Mouse (Mus musculus) layer of hippocampus, adult 11-12 months (tissue): ENCODE data around the gene Specc1l.
"Not testable (repeated sequence)": the region's sequence is repeated elsewhere in the genome, so short reads cannot be mapped to it uniquely, and the experiment has no call there.

ENCODE experiments used
- DNase-seq: peaks from one replicate; pipeline ENCODE4 v3.0.0; 2022; ENCODE audit warnings: low spot score

Specc1l gene

DNA sequence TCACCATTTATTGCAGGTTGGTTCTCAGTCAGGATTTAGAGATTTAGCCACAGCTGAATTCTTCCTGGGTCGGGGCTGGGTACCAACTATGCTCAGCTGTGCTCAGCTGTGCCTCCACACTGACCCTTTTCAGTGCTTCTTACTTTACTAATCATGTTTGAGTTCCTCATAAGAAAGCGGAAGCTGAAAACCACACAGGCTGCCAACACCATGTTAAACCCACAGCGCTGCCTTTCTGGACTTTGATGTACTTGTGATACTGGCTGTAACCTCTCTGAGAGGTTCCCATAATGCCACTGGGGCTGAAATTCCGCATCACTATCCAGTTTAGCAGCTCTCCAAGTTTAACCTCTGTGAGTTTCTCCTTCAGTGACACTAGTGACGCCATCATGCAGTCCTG lies 70.8 kb downstream of the Specc1l start:
- no peak for DNase-seq

DNA sequence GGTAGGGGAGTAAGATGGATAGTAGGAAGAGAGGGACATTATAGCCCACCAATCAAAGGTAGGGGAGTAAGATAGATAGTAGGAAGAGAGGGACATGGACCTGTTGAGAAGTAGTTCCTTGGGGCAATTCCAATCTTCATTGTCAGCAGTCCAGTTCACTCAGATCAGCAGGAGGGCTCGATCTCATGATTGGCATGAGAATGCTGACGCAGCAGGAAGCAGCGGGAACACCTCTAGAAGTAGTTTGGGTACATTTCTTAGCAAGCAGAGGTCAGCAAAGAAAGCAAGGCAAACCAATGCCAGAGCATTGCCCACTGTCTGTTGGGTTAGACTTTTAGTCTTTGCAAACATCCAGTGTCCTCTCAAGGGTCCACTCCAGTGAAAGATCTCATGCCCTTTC lies 71.9 kb downstream of the Specc1l start:
- DNase-seq, result no peak

GRCm38 (mm10) chr10:75288579-75288978 lies 76.7 kb downstream of the Specc1l start:
- DNase-seq, result no peak

- DNase-seq, result no peak
Measured at GRCm38 (mm10) chr10:75289392-75289791, 77.5 kb downstream of the Specc1l start.

DNA sequence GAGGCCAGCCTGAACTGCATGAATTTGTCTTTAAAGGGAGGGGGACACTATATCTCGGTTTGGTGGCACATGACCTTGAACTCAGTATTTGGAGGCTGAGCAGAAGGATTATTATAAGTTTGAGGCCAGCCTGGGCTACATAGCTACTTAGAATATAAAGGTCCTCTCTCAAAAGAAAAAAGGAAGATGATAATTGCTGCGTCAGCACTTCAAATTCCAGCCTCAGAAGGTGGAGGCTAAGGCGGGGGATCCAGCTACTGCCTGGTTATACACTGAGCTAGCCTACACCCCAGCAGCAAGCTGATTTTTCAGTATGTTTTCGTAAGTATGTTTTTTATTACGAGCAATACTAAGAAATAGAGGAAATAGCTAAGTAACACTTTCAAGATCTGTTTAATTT lies 78.8 kb downstream of the Specc1l start:
- DNase-seq, result no peak

- DNase-seq, result no peak
Measured at GRCm38 (mm10) chr10:75291338-75291737, 79.5 kb downstream of the Specc1l start.

DNA sequence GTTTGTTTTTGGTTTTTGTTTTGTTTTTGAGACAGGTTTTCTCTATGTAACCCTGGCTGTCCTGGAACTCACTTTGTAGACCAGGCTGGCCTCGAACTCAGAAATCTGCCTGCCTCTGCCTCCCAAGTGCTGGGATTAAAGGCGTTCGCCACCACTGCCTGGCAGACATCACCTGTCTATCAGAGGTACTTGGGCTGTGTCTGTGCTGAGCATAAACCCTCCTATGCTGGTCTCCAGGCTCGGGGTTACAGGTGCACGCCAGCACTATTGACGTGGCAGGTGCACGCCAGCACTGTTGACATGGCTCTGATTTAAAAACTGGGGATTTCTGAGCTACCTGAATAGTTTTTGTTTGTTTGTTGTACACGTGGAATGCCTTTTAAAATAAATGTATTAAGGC lies 80.3 kb downstream of the Specc1l start:
- not testable (repeated sequence) for DNase-seq

- no peak for DNase-seq
Measured at GRCm38 (mm10) chr10:75293288-75293687, 81.4 kb downstream of the Specc1l start.

DNA sequence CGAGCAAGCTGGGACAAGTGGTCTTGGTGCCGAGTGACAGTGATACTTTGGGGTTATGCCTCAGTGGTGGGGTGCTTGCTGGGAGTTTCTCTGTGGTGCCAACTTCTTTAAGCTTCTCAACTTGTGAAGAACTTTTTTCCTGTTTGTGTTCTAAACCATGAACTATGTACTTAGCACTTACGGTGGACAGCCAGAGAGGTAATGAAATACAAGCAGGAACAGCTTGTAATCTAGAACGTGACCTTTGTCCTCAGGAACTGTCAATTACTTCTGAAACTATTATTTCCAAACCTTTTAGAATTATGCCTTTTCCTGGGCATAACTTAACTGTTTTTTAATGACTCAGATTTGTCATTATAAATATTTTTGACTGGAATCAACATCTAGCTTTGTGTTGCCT lies 82.5 kb downstream of the Specc1l start:
- DNase-seq, result no peak

DNA sequence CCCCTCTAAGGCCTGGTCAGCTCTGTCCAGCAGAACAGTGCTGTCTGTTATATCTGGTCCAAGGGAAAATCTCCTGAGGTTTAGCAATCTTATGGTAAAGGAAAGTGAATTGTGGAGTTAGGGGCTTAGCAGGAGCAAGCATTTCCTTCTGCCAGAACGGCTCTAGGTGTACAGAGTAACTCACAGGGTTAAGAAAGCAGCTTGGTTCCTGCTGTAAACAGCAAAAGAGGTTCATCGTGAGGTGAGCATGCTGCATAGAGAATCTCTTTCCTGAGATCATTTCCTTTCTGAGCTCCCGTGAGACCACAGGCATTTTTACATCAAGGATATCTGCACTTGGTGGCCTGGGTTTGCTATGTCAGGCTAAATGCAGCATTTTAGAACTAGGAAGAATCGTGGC lies 83.1 kb downstream of the Specc1l start:
- DNase-seq, result no peak

- no peak for DNase-seq
Measured at GRCm38 (mm10) chr10:75298608-75299007, 86.7 kb downstream of the Specc1l start.

- peak; percentile 30 for DNase-seq
Measured at GRCm38 (mm10) chr10:75299785-75300418, 88.0 kb downstream of the Specc1l start.

- no peak for DNase-seq
Measured at GRCm38 (mm10) chr10:75301195-75301806, 89.4 kb downstream of the Specc1l start.

DNA sequence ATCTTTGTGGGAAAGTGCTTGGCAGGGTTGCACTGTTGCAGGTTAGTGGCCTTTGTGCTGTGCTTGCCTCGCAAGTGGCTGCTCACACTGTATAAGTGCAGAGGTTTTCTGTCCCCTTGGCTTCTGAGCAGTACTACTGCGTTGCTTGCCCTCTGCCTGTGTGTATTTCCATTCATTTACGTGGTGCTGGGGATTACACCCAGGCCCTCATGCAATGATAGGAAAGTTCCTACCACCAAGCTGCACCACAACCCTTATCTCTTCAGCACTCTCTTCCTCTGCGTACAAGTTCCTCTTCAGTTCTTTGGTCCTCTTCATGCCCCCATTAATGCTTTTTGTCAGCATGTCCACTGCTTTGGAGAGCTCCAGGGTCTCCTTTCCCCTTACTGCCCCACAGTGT lies 90.1 kb downstream of the Specc1l start:
- DNase-seq, result no peak

DNA sequence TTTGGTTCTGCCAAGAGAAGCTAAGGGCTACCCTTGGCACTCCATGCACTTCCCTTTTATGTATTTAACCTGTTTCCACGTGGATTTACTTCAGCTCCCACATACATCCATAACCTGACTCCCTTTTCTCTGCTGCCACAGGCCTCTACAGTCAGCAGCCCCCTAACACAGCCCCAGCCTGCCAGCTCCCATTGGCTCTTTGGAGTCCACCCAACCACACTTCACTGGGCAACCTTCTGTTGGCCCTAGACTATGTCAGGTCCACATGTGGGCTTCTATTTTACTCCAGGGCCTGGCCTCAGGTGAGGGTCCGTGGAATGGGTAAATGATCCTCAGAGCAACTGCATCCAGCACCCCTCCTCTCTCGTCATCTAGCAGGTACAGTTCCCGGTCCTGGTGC lies 90.7 kb downstream of the Specc1l start:
- DNase-seq, result no peak

DNA sequence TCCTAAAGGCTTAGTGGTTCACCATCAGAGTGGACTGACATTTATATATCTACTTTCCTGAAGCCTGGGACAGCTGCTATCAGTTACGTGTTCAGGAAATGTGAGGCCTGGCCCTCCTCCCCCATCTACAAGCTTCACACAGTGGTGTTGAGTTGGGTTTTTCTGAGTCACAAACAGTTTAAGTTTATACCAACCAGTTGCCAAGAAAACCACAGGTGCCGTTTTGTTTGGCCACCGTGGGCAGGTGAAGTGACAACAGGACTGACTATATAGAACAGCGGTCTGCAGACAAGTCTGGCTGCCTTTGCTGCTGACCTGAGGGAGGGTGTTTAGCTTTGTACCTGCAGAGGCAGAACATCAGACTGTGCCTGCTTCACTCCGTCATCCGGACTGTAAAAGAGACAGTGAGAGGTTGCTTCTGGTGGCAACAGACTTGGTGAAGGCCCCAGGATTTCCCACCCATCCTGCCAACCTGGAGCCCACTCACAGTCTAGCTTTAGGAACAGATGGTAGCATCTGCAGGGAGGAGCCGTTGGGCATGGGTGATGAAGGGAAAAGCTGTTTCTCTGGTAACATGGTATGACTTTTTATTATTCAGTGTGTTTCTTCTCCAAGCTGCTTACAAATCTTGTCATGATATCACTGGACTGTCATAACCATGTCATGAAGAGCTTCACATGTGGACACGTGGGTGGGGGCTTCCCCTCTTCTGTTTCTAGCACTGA lies 91.6 kb downstream of the Specc1l start:
- peak; percentile 77 for DNase-seq

- no peak for DNase-seq
Measured at GRCm38 (mm10) chr10:75304049-75304405, 92.2 kb downstream of the Specc1l start.

GRCm38 (mm10) chr10:75304413-75304812 lies 92.5 kb downstream of the Specc1l start:
- no peak for DNase-seq

DNA sequence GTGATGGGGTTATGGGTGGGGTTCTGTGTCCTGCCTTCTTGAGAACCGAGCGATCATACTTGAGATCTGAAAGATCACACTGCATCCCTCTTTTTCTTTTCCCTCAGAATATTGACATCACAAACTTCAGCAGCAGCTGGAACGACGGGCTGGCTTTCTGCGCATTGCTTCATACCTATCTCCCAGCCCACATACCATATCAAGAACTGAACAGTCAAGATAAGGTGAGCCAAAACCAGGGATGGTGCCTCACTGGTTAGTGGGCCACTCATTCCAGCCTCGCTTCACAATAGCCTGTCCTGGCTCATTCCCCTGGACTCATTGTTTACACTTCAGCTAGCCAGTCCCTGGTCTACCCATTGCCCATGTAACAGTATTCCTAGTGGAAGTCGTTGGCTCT lies 95.3 kb downstream of the Specc1l start:
- DNase-seq, result no peak

- DNase-seq, result no peak
Measured at GRCm38 (mm10) chr10:75312361-75312760, 100.5 kb downstream of the Specc1l start.

DNA sequence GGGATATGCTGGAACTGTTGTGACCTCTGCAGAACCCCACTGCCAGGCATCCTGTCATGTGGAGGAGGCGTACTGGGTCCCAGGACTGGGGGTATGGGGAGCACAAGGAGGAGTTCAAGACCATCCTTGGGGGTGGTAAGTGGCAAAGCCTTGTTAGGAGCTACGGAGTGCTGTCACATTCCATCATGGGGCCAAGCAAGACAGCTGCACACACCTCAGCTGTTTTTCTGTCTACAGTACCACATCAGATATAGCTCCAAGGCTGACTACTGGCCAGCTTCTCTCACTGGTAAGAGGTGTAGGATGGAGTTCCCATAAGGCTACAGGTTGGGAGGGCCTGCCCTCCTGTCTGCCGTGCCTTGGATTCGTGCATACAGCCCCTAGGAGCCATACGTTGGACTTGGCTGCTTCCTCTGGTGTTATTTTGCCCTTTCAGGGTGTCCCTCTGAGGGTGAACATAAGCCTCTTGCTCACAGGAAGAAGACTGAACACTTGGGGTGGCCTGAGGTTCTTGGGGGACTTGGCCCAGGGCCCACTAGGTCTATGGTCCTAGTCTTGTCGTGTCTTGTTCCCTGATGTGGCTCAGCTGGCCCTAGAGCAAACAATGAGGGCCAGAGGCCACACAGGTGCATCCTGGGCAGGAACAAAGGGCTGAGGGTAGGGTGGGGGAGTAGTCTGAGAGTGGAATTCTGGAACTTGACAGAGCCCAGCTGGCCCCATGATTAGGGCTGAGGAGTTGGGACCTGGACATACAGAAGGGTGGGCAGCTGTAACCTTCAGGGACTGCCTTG lies 102.5 kb downstream of the Specc1l start:
- DNase-seq, result no peak

GRCm38 (mm10) chr10:75315756-75316155 lies 103.9 kb downstream of the Specc1l start:
- no peak for DNase-seq

GRCm38 (mm10) chr10:75316472-75316871 lies 104.6 kb downstream of the Specc1l start:
- no peak for DNase-seq

DNA sequence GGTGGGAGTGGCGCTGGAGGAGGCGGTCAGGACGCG lies 104.8 kb downstream of the Specc1l start, which contains the start of gene Adora2a:
Gene Adora2a (plus strand): TSS at position 6 of the 36 bp plus-strand sequence.
- DNase-seq, result no peak
